Mouse (Mus musculus) retina, embryonic 14.5 days (tissue): ENCODE data around the gene Phc2.

Source experiments
- DNase-seq: peaks from one replicate; pipeline ENCODE4 v3.0.0-alpha.2; 2015; ENCODE audit warnings: low spot score

Gene Phc2

GRCm38 (mm10) chr4:128782645-128783044 is 128.1 kb downstream of the Phc2 start:
- DNase-seq: no peak

- DNase-seq: no peak
Observed at GRCm38 (mm10) chr4:128784950-128785631, 130.6 kb downstream of the Phc2 start.

GRCm38 (mm10) chr4:128785921-128786654 is 131.6 kb downstream of the Phc2 start:
- DNase-seq: no peak

GRCm38 (mm10) chr4:128787023-128787939 is 132.8 kb downstream of the Phc2 start:
- no peak for DNase-seq

- no peak for DNase-seq
Observed at GRCm38 (mm10) chr4:128788108-128788507, 133.6 kb downstream of the Phc2 start.

- DNase-seq: no peak
Observed at GRCm38 (mm10) chr4:128789646-128790045, 135.1 kb downstream of the Phc2 start.

GRCm38 (mm10) chr4:128793710-128794109 is 139.2 kb downstream of the Phc2 start:
- no peak for DNase-seq

GRCm38 (mm10) chr4:128794198-128794597 is 139.7 kb downstream of the Phc2 start:
- no peak for DNase-seq

- peak; percentile 42 for DNase-seq
Observed at GRCm38 (mm10) chr4:128795596-128795995, 141.1 kb downstream of the Phc2 start.

- DNase-seq: no peak
Observed at GRCm38 (mm10) chr4:128796788-128797187, 142.3 kb downstream of the Phc2 start.

- DNase-seq: no peak
Observed at GRCm38 (mm10) chr4:128801675-128802465, 147.4 kb downstream of the Phc2 start.
